Mouse (Mus musculus) olfactory bulb, adult 2 months (tissue): ENCODE measurements around the gene Stard3. TPM values are rescaled to one million over a fixed set of nuclear protein-coding genes. Genes with fewer than 3 reads are reported as not detected.

ENCODE experiments used
- H3K27ac ChIP-seq: fragments of 200-500 bp; 2 replicates; pipeline ENCODE4 v1.5.1; 2012; ENCODE audit warnings: low read depth, low read length; ENCODE audit not compliant: insufficient read depth
- H3K4me1 ChIP-seq: fragments of 200-500 bp; 2 replicates; pipeline ENCODE4 v1.6.1; 2012; ENCODE audit warnings: low read length; ENCODE audit not compliant: control insufficient read depth, insufficient read depth
- H3K4me3 ChIP-seq: fragments of 200-500 bp; 2 replicates; pipeline ENCODE4 v1.5.1; 2012; ENCODE audit warnings: mild to moderate bottlenecking, low read depth, low read length, moderate library complexity; ENCODE audit not compliant: insufficient read depth
- CTCF ChIP-seq: fragments of 200-500 bp; IDR thresholded peaks from 2 replicates; pipeline ENCODE4 v1.5.1; 2012; ENCODE audit warnings: low read depth, mild to moderate bottlenecking, low read length, moderate library complexity; ENCODE audit not compliant: insufficient read depth
- POLR2A ChIP-seq: fragments of 200-500 bp; IDR thresholded peaks from 2 replicates; pipeline ENCODE4 v1.6.1; 2012; ENCODE audit warnings: mild to moderate bottlenecking, low read depth, low read length, moderate library complexity; ENCODE audit not compliant: insufficient read depth
- WGBS: fragments of 180-500 bp; shearing (Covaris S2); methylation state at CpG from one replicate; pipeline ENCODE4 v1.1.7; 2018; 5-methylcytosine and 5-hydroxymethylcytosine counted together
- polyA plus RNA-seq: library from polyadenylated mRNA; stranded (reverse); fragments of >200 nt; gene quantifications from 2 replicates; pipeline ENCODE4 v1.2.4, GENCODE M21; 2012; ENCODE audit warnings: low replicate concordance; ENCODE audit not compliant: missing spikeins, insufficient read depth, insufficient read length

Stard3 gene
- polyA plus RNA-seq, 1 experiment = not detected

- Histone ChIP-seq H3K27ac (no peak overlapping the region), H3K4me3 (peak overlapping the region; percentile 6; the same call in 1 of the 2 replicates), H3K4me1 (peaks cover 12% of the 10 kb centered on the region)
- TF ChIP-seq CTCF (no peak), POLR2A (no peak)
- 3% methylated on average over 55 of the region's 56 CpGs for WGBS
Observed at GRCm38 (mm10) chr11:98328371-98329069, 29.6 kb upstream of the Stard3 start.

GRCm38 (mm10) chr11:98329081-98329959, 28.8 kb upstream of the Stard3 start, which contains the start of gene Neurod2:
Neurod2 (minus strand) TSS chr11:98329648.
- no peak within 1 kb of the TSS for H3K27ac ChIP-seq
- no peak within 1 kb of the TSS for H3K4me3 ChIP-seq
- WGBS = 4% methylated on average over 38 of the region's 38 CpGs
- TF ChIP-seq CTCF (no peak), POLR2A (no peak)
- peaks cover 17% of the 10 kb centered on the region for H3K4me1 ChIP-seq

- WGBS = 52% methylated on average over 9 of the region's 9 CpGs
- Histone ChIP-seq H3K4me1 (peaks cover 17% of the 10 kb centered on the region), H3K27ac (no peak overlapping the region), H3K4me3 (no peak overlapping the region)
- TF ChIP-seq CTCF = no peak
- no peak for TF ChIP-seq POLR2A
Observed at GRCm38 (mm10) chr11:98329960-98330744, 28.0 kb upstream of the Stard3 start.

- 81% methylated on average over 2 of the region's 2 CpGs for WGBS
- Histone ChIP-seq H3K27ac (no peak overlapping the region), H3K4me1 (peaks cover 17% of the 10 kb centered on the region), H3K4me3 (no peak overlapping the region)
- TF ChIP-seq CTCF (no peak), POLR2A (no peak)
Observed at GRCm38 (mm10) chr11:98330745-98331204, 27.4 kb upstream of the Stard3 start.

GRCm38 (mm10) chr11:98331401-98331800, 26.8 kb upstream of the Stard3 start:
- no peak for TF ChIP-seq CTCF
- TF ChIP-seq POLR2A = no peak
- 83% methylated on average over 1 of the region's 1 CpGs for WGBS
- H3K4me1 ChIP-seq = peaks cover 17% of the 10 kb centered on the region

GRCm38 (mm10) chr11:98332186-98332585, 26.0 kb upstream of the Stard3 start:
- H3K4me1 ChIP-seq = peaks cover 13% of the 10 kb centered on the region
- whole genome bisulfite sequencing = 96% methylated on average over 3 of the region's 3 CpGs
- no peak overlapping the region for H3K4me3 ChIP-seq
- H3K27ac ChIP-seq = no peak overlapping the region
- no peak for TF ChIP-seq CTCF
- no peak for TF ChIP-seq POLR2A

More at GRCm38 (mm10) chr11:98331401-98331800, 26.8 kb upstream of the Stard3 start:
- Histone ChIP-seq H3K27ac (no peak overlapping the region), H3K4me3 (no peak overlapping the region)

- H3K27ac ChIP-seq = no peak overlapping the region
- TF ChIP-seq POLR2A (no peak), CTCF (no peak)
- H3K4me3 ChIP-seq = no peak overlapping the region
- H3K4me1 ChIP-seq = peaks cover 7% of the 10 kb centered on the region
- WGBS = 95% methylated on average over 4 of the region's 4 CpGs
Observed at GRCm38 (mm10) chr11:98332841-98333240, 25.3 kb upstream of the Stard3 start.

- peaks cover 4% of the 10 kb centered on the region; the same call in 1 of the 2 replicates for H3K4me1 ChIP-seq
- 79% methylated on average over 10 of the region's 10 CpGs for WGBS
- no peak overlapping the region for H3K4me3 ChIP-seq
- TF ChIP-seq POLR2A (no peak), CTCF (no peak)
- H3K27ac ChIP-seq = no peak overlapping the region
Observed at GRCm38 (mm10) chr11:98333263-98333696, 24.9 kb upstream of the Stard3 start.
